Mouse (Mus musculus): Measurements from ENCODE around the gene Trappc6b. TPM values are rescaled to one million over a fixed set of nuclear protein-coding genes. Genes with fewer than 3 reads are reported as not detected.
"Not testable (repeated sequence)": the region's sequence is repeated elsewhere in the genome, so short reads cannot be mapped to it uniquely, and the experiment has no call there.

The Trappc6b gene
- total RNA-seq (2021): 85.8 and 96.1 TPM in 2 replicates
- long read RNA-seq, transcript Trappc6b-201 (6 exons, 1,255 nt): major isoform, 44 of 60 reads
- long read RNA-seq, partial matches to known transcripts: 8 of 60 reads
- long read RNA-seq, other reads (novel, unspliced or antisense): 5 of 60 reads

GRCm38 (mm10) chr12:59060993-59061595 is at the start of gene Trappc6b:
Gene Trappc6b, minus strand, starts transcription at chr12:59061472.
- peak; percentile 77 for DNase-seq

GRCm38 (mm10) chr12:59107926-59108325 is 46.7 kb upstream of the Trappc6b start:
- DNase-seq: no peak

- DNase-seq: no peak
These were observed 45.2 kb upstream of the Trappc6b start for GRCm38 (mm10) chr12:59106491-59106890.

- DNase-seq: no peak
These were observed 44.6 kb upstream of the Trappc6b start for GRCm38 (mm10) chr12:59105914-59106313.

GRCm38 (mm10) chr12:59104771-59105170 is 43.5 kb upstream of the Trappc6b start:
- DNase-seq: no peak

GRCm38 (mm10) chr12:59095104-59096025 is 34.1 kb upstream of the Trappc6b start, which contains the start of gene Mia2:
Gene Mia2, plus strand, starts transcription at chr12:59095799.
- DNase-seq: no peak

GRCm38 (mm10) chr12:59093543-59093942 is 32.3 kb upstream of the Trappc6b start:
- DNase-seq: no peak

- DNase-seq: no peak
These were observed 24.9 kb upstream of the Trappc6b start for GRCm38 (mm10) chr12:59086171-59086570.

GRCm38 (mm10) chr12:59084446-59084845 is 23.2 kb upstream of the Trappc6b start:
- no peak for DNase-seq

GRCm38 (mm10) chr12:59080461-59080860 is 19.2 kb upstream of the Trappc6b start:
- DNase-seq: no peak

- DNase-seq: no peak
These were observed 16.6 kb upstream of the Trappc6b start for GRCm38 (mm10) chr12:59077883-59078282.

- DNase-seq: no peak
These were observed 15.7 kb upstream of the Trappc6b start for GRCm38 (mm10) chr12:59076996-59077395.

- no peak for DNase-seq
These were observed 12.8 kb upstream of the Trappc6b start for GRCm38 (mm10) chr12:59074052-59074451.

- no peak for DNase-seq
These were observed 11.0 kb upstream of the Trappc6b start for GRCm38 (mm10) chr12:59072286-59072685.

- DNase-seq: no peak
These were observed 7.5 kb upstream of the Trappc6b start for GRCm38 (mm10) chr12:59068791-59069190.

GRCm38 (mm10) chr12:59067095-59067494 is 5.8 kb upstream of the Trappc6b start:
- peak; percentile 35 for DNase-seq

- DNase-seq: peak; percentile 97
These were observed 5.3 kb upstream of the Trappc6b start, which contains the start of gene Pnn for GRCm38 (mm10) chr12:59066448-59067077. Gene Pnn, plus strand, starts transcription at chr12:59066884.

GRCm38 (mm10) chr12:59065776-59066175 is 4.5 kb upstream of the Trappc6b start:
- DNase-seq: no peak

GRCm38 (mm10) chr12:59064837-59065236 is 3.6 kb upstream of the Trappc6b start:
- DNase-seq: no peak

GRCm38 (mm10) chr12:59060322-59060721 is 950 bp downstream of the Trappc6b start:
- DNase-seq: no peak

GRCm38 (mm10) chr12:59058242-59058641 is 3.0 kb downstream of the Trappc6b start:
- DNase-seq: not testable (repeated sequence)

GRCm38 (mm10) chr12:59056222-59056621 is 5.0 kb downstream of the Trappc6b start:
- DNase-seq: no peak

Data from adrenal gland, postnatal 25 days (tissue).